Mouse (Mus musculus): ENCODE data around the gene Fbxl20.

DNA sequence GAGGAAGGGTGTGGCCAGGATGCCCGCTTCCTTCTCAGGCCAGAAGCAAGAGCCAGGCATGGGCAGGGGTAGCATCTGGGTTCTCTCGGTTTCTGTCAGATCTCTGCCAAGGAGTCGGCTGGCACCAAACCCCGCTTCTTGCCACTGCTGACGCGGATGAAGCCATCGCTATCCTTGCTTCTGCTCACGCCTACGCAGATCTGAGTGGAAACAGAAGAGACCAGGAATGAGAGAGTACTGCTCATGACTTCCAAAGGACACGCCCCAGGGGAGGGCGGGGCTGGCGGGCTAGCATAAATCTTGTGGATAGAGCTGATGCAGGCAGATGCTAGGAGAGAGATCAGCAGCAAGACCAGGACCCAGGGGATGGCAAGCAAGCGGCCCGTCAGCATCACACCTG is 112.3 kb downstream of the Fbxl20 start:
- TF ChIP-seq CTCF (conservative IDR thresholded peaks at IDR 0.05; ENCODE audit: low read length): no peak
- TF ChIP-seq POU5F1 (IDR thresholded peaks at IDR 0.05; ENCODE audit: borderline replicate concordance, low read length): no peak
